Mouse (Mus musculus): ENCODE results near the gene Fam222b.
"Not testable (repeated sequence)": the region's sequence is repeated elsewhere in the genome, so short reads cannot be mapped to it uniquely, and the experiment has no call there.

The Fam222b gene

DNA sequence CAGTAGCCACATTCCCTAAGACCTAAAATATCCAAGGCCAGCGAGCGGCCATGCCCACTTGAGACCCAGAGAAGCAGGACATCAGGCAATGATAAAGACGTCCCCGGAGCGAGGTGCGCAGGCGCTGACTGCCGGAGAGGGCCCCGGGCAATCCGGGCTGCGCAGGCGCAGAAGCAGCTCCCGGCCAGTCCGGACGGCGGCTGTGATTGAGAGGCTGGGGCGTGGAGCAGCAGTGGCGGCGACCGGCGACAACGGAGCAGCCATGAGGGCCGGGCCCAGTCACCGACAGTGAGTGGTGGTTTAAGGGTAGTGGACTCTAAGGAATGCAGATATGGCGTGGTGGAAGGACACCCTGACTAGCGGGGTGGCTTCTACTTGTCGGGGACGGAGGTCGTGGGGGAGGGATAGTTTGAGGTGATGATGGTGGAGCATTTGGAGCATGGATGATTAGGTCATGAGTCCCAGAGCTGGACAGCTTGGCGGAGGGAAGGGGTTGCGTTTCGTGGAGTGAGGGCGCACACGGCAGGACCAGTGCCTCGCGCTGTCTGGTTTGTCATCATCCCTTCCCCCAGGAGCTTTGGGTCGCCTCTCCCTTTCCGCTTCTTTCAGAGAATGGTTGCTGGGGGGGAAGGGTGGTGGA lies at the start of gene Fam222b:
Gene Fam222b (plus strand): TSS at position 157 of the 640 bp plus-strand sequence.
- DNase-seq (ENCODE audit: low spot score), result peak; percentile 95

- peak; percentile 87 for DNase-seq (ENCODE audit: low spot score)
These were observed 49.7 kb upstream of the Fam222b start for GRCm38 (mm10) chr11:78044758-78045251.

DNA sequence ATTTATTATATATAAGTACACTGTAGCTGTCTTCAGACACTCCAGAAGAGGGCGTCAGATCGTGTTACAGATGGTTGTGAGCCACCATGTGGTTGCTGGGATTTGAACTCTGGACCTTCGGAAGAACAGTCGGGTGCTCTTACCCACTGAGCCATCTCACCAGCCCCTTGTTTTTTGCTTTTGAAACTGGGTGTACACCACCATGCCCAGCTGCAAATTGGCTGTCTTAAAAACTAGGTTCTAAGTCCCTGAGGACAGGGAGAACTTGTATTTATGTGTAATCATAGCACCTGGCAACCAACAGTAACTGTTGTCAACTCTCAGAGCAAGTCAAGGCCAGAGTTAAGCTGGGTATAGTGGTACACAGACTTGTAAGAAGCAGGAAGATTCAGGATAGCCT lies 45.8 kb upstream of the Fam222b start:
- DNase-seq (ENCODE audit: low spot score), result not testable (repeated sequence)

DNA sequence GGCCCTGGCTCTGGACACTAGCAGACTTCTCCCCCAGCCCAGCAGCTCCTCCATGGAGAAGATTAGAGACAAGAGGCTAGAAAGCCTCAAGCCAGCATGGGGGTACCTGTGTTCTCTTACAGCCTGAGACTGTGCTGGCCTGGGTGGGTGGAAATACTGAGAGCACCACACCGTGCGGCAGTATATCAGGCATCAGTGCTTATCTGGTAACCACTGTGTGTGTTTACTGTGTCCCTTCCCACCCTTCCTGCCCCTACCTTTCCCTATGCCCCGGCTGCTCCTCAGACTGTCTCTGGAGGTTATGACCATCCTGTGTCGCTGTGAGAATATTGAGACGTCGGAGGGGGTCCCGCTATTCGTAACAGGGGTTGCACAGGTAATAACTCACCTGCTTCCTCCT lies 41.4 kb upstream of the Fam222b start:
- DNase-seq (ENCODE audit: low spot score), result no peak

DNA sequence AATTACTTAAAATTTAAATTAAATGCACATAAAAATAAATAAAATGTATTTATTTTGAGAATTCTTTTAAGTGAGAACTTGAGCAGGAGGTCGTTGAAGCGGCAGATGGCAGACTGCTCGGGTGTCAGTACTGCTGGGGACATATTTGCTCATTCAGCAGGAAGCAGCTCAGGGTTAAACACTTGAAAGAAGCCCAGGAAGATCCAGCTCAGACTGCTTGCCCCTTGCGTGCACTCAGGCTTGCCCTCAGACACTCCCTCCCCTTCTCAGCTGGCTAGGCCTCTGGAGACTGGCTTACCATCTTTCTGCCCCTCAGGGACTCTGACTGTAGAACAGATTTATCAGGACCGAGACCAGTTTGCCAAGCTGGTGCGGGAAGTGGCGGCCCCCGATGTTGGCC lies 37.5 kb upstream of the Fam222b start:
- DNase-seq (ENCODE audit: low spot score), result no peak

GRCm38 (mm10) chr11:78059833-78060757 lies 34.4 kb upstream of the Fam222b start:
- DNase-seq (ENCODE audit: low spot score), result peak; percentile 79

DNA sequence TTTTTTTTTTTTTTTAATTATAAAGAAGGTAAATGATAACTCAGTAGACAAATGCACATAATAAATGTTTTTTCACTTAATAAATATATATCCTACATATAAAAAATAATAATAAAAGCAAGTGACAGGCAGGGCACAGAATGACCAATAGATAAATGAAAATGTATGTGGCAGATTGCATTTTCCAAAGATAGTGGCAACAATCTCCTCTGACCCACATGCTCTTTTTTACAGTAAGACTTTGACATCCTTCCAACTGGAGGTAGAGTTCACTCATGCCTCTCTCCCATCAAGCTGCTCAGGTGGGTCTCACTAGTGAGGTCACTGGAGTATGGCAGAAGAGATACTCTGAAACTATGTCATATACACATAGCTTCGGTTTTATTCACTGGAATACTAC lies 31.9 kb upstream of the Fam222b start:
- no peak for DNase-seq (ENCODE audit: low spot score)

- DNase-seq (ENCODE audit: low spot score), result no peak
These were observed 28.6 kb upstream of the Fam222b start for GRCm38 (mm10) chr11:78065906-78066305.

DNA sequence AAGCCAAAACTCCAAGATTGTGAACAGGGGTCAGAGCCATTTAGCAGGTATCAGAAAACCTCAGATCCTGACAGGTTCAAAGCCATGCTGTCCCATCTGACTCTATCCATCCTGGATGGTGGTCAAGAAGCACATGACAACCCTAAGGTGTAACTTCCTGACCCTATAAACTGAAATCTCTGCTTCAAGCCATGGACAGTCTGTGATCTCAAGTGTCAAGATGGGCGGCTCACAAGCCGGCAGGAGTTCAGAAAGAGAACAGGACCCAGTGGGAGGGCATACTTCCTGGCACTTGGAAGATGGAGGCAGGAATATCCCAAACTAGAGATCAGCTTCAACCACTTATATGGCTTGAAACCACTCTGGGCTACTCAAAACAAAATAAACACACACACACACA lies 27.8 kb upstream of the Fam222b start:
- DNase-seq (ENCODE audit: low spot score), result no peak

GRCm38 (mm10) chr11:78067566-78067965 lies 26.9 kb upstream of the Fam222b start:
- DNase-seq (ENCODE audit: low spot score), result no peak

DNA sequence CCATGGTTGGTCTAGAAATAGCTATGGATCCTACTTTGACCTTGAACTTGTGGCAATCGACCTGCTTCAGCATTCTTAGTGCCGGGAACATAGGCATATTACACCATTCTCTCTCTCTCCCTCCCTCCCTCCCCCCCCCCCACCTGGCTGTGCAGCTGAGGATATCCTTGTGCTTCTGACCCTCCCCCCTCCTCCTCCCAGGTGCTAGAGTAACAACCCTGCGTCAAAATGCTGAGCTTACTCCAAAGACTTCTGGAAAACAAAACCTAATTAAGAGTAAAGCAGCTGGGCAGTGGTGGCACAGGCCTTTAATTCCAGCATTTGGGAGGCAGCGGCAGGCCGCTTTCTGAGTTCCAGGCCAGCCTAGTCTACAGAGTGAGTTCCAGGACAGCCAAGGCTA lies 25.3 kb upstream of the Fam222b start:
- DNase-seq (ENCODE audit: low spot score), result no peak

- no peak for DNase-seq (ENCODE audit: low spot score)
These were observed 24.8 kb upstream of the Fam222b start for GRCm38 (mm10) chr11:78069646-78070045.

DNA sequence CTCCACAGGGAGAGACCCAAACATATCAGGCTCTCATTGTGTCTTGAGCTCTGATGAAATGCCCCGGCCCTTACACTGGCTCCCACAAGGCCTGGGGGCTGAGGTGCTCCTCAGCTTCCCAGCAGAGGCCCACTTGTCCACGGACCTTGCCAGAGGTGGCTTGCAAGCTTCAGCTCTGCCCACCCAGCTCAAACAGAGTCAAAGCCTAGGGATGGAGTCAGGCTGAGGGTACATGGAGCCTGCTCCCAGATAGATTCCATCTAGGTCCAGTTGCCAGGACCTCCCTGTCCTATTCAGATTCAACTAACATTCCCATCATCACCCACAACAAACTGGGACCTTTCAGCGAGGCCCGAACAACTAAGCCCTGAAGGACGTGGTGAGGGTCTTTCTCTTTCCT lies 22.5 kb upstream of the Fam222b start:
- no peak for DNase-seq (ENCODE audit: low spot score)

DNA sequence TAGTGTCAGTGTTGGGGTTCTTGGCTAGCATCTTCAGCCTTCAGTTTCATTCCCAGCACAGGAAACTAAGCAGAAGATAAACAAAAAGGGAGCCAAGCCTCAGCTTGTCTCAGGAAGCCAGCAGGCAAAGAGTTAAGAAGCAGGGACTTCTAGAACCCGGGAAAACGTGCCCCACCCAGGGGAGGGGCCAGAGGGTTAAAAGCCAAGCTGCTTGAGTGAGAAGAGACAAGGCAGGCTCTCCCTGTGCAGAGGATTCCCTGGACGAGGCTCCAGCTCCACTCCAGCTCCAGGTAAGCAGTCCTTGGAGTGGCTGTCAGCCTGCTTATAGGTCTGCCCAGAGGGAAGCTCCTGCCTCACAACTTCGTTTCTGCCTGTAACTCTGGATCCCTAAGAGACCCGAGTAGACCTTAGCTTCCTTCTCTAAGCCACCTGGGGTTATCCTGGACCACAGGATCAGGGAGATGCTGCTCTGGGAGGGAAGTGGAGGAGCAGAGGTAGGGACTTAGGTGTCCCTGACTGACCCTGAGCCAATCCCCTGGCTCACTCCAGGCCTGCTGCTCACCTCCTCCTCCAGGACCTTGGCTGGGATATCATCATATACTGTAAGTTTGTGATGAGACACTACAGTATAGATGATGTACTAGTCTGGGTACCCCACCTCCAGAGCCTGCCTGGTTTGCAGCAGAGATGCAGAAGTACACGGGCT lies 21.9 kb upstream of the Fam222b start:
- no peak for DNase-seq (ENCODE audit: low spot score)

GRCm38 (mm10) chr11:78073577-78074276 lies 20.7 kb upstream of the Fam222b start:
- no peak for DNase-seq (ENCODE audit: low spot score)

DNA sequence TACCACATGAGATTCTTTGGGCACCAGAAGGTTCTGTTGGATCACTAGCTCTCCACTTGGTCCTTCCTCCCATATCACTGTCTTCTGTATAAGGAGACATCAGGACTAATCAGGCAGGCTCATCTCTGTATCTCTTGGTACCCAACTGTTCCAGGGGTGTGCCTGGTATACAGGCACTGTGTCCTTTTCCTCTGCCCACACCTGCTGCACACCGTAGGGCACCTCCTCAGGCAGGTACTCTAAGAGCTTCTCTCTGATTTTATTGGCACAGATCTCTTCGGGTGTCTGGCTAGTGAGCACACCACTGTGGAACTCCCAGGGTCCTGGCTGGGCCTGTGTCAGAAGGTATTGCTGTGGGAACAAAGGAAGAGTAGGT lies 20.2 kb upstream of the Fam222b start:
- no peak for DNase-seq (ENCODE audit: low spot score)

- DNase-seq (ENCODE audit: low spot score), result no peak
These were observed 19.8 kb upstream of the Fam222b start for GRCm38 (mm10) chr11:78074666-78075065.

GRCm38 (mm10) chr11:78079961-78080921 lies 14.2 kb upstream of the Fam222b start, which contains the start of gene Eral1:
Eral1 (minus strand) TSS chr11:78080383.
- DNase-seq (ENCODE audit: low spot score), result peak; percentile 80

GRCm38 (mm10) chr11:78083595-78083994 lies 10.9 kb upstream of the Fam222b start:
- no peak for DNase-seq (ENCODE audit: low spot score)

DNA sequence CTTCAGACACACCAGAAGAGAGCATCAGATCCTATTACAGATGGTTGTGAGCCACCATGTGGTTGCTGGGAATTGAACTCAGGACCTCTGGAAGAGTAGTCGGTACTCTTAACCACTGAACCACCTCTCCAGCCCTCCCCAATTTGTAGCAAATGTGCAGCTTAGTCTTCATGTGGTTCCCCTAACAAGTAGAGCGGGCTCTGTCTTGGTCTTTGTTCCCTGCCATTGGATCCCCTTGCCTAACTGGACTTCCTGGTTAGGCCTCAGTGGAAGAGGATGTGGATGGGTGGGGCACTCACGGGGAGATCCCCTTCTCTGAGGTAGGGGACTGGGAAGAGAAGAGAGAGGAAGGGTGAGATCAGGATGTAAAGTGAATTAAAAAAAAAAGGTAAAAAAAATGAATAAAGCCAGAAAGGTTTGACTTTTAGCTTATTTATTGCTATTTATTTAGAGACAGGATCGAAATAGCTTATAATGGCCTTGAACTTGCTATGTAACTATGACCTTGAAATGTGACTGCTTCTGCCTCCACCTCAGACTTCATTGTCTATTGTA lies 7.5 kb upstream of the Fam222b start:
- no peak for DNase-seq (ENCODE audit: low spot score)
